Mouse (Mus musculus) limb, embryonic 11.5 days (tissue): ENCODE results near the gene Clec4a4. TPM values are rescaled to one million over a fixed set of nuclear protein-coding genes. Genes with fewer than 3 reads are reported as not detected.

Experiments
- polyA plus RNA-seq: library from polyadenylated mRNA; unstranded; fragments of >200 nt; fragmentation: Nextera tagmentation; extraction: Ambion mirVana; gene quantifications from 2 replicates; pipeline ENCODE4 v1.2.1, GENCODE M21; 2014

Gene Clec4a4
- polyA plus RNA-seq, 1 experiment from 2014 or later, result not detected

Other genes starting within 250 kb of the Clec4a4 start
- 72.9 and 74.1 TPM in 2 replicates for gene Slc2a3, start 188.7 kb upstream of the Clec4a4 start, polyA plus RNA-seq
- gene Foxj2, start 170.5 kb upstream of the Clec4a4 start, polyA plus RNA-seq, result 3.7 and 3.9 TPM in 2 replicates
- gene C3ar1, start 134.2 kb upstream of the Clec4a4 start, polyA plus RNA-seq, result 0.97 and 1.0 TPM in 2 replicates
- gene Necap1, start 115.9 kb upstream of the Clec4a4 start, polyA plus RNA-seq, result 59.0 and 61.5 TPM in 2 replicates
- 0.64 and 0.99 TPM in 2 replicates for gene Clec4a1, start 68.5 kb upstream of the Clec4a4 start, polyA plus RNA-seq
- gene Clec4a3, start 37.9 kb upstream of the Clec4a4 start, polyA plus RNA-seq, result 0.28 and 0.92 TPM in 2 replicates
- gene Clec4b1, start 59.6 kb downstream of the Clec4a4 start, polyA plus RNA-seq, result not detected in 2 replicates
- 0.53 and 1.4 TPM in 2 replicates for gene Clec4a2, start 116.1 kb downstream of the Clec4a4 start, polyA plus RNA-seq
- not detected in 2 replicates for gene Clec4b2, start 182.5 kb downstream of the Clec4a4 start, polyA plus RNA-seq
- 0.17 and 0.28 TPM in 2 replicates for gene Clec4n, start 239.5 kb downstream of the Clec4a4 start, polyA plus RNA-seq